Mouse (Mus musculus): ENCODE measurements around the gene Lrrc8c. TPM values are rescaled to one million over a fixed set of nuclear protein-coding genes. Genes with fewer than 3 reads are reported as not detected.
"Not testable (repeated sequence)": the region's sequence is repeated elsewhere in the genome, so short reads cannot be mapped to it uniquely, and the experiment has no call there.

The Lrrc8c gene
- polyA plus RNA-seq, 1 experiment from 2014 or later, result 14.3 TPM

GRCm38 (mm10) chr5:105636484-105637191 lies 117.5 kb downstream of the Lrrc8c start:
- Histone ChIP-seq H3K4me2 (replicated peaks; ENCODE audit: low read depth, low read length) (no peak overlapping the region), H3K27ac (ENCODE audit: low read length) (no peak overlapping the region), H3K4me3 (ENCODE audit: low read length) (no peak overlapping the region), H3K9ac (replicated peaks; ENCODE audit: low read length) (no peak overlapping the region), H3K36me3 (ENCODE audit: insufficient read depth, low read length) (no peaks in the 10 kb centered on the region), H3K27me3 (ENCODE audit: insufficient read depth, low read length) (no peaks in the 10 kb centered on the region), H3K9me3 (ENCODE audit: low read length) (no peaks in the 10 kb centered on the region), H3K4me1 (ENCODE audit: insufficient read depth, low read length) (no peaks in the 10 kb centered on the region)
- peak; percentile 31; the same call in 1 of the 2 replicates for ATAC-seq (ENCODE audit: low FRiP score, low TSS enrichment)
- 80% methylated on average over 11 of the region's 11 CpGs for WGBS

GRCm38 (mm10) chr5:105638266-105638665 lies 119.1 kb downstream of the Lrrc8c start:
- not testable (repeated sequence) for H3K27me3 ChIP-seq (ENCODE audit: insufficient read depth, low read length); H3K9me3 ChIP-seq (ENCODE audit: low read length); ATAC-seq (ENCODE audit: low FRiP score, low TSS enrichment); H3K9ac ChIP-seq (replicated peaks; ENCODE audit: low read length); H3K4me1 ChIP-seq (ENCODE audit: insufficient read depth, low read length); H3K4me3 ChIP-seq (ENCODE audit: low read length); H3K4me2 ChIP-seq (replicated peaks; ENCODE audit: low read depth, low read length); H3K27ac ChIP-seq (ENCODE audit: low read length); H3K36me3 ChIP-seq (ENCODE audit: insufficient read depth, low read length)
- WGBS, result 94% methylated on average over 2 of the region's 2 CpGs

GRCm38 (mm10) chr5:105638916-105639315 lies 119.7 kb downstream of the Lrrc8c start:
- Histone ChIP-seq H3K4me3 (ENCODE audit: low read length) (no peak overlapping the region), H3K27ac (ENCODE audit: low read length) (no peak overlapping the region), H3K9ac (replicated peaks; ENCODE audit: low read length) (no peak overlapping the region), H3K4me2 (replicated peaks; ENCODE audit: low read depth, low read length) (no peak overlapping the region), H3K4me1 (ENCODE audit: insufficient read depth, low read length) (no peaks in the 10 kb centered on the region), H3K36me3 (ENCODE audit: insufficient read depth, low read length) (no peaks in the 10 kb centered on the region), H3K27me3 (ENCODE audit: insufficient read depth, low read length) (no peaks in the 10 kb centered on the region), H3K9me3 (ENCODE audit: low read length) (no peaks in the 10 kb centered on the region)
- 85% methylated on average over 6 of the region's 6 CpGs for WGBS
- no peak for ATAC-seq (ENCODE audit: low FRiP score, low TSS enrichment)

GRCm38 (mm10) chr5:105639363-105639762 lies 120.2 kb downstream of the Lrrc8c start:
- no peaks in the 10 kb centered on the region for H3K9me3 ChIP-seq (ENCODE audit: low read length)
- no peak overlapping the region for H3K9ac ChIP-seq (replicated peaks; ENCODE audit: low read length)
- ATAC-seq (ENCODE audit: low FRiP score, low TSS enrichment), result no peak
- WGBS, result 92% methylated on average over 11 of the region's 11 CpGs
- H3K4me2 ChIP-seq (replicated peaks; ENCODE audit: low read depth, low read length), result no peak overlapping the region
- H3K4me1 ChIP-seq (ENCODE audit: insufficient read depth, low read length), result no peaks in the 10 kb centered on the region
- H3K36me3 ChIP-seq (ENCODE audit: insufficient read depth, low read length), result no peaks in the 10 kb centered on the region
- H3K27ac ChIP-seq (ENCODE audit: low read length), result no peak overlapping the region
- H3K4me3 ChIP-seq (ENCODE audit: low read length), result no peak overlapping the region
- no peaks in the 10 kb centered on the region for H3K27me3 ChIP-seq (ENCODE audit: insufficient read depth, low read length)

- Histone ChIP-seq H3K9me3 (ENCODE audit: low read length) (no peaks in the 10 kb centered on the region), H3K4me1 (ENCODE audit: insufficient read depth, low read length) (no peaks in the 10 kb centered on the region), H3K9ac (replicated peaks; ENCODE audit: low read length) (no peak overlapping the region), H3K27me3 (ENCODE audit: insufficient read depth, low read length) (no peaks in the 10 kb centered on the region), H3K4me2 (replicated peaks; ENCODE audit: low read depth, low read length) (no peak overlapping the region), H3K4me3 (ENCODE audit: low read length) (no peak overlapping the region), H3K27ac (ENCODE audit: low read length) (no peak overlapping the region), H3K36me3 (ENCODE audit: insufficient read depth, low read length) (no peaks in the 10 kb centered on the region)
- ATAC-seq (ENCODE audit: low FRiP score, low TSS enrichment), result no peak
- 72% methylated on average over 5 of the region's 5 CpGs for WGBS
Observed at GRCm38 (mm10) chr5:105642517-105642916, 123.3 kb downstream of the Lrrc8c start.

- no peak for ATAC-seq (ENCODE audit: low FRiP score, low TSS enrichment)
- WGBS, result 68% methylated on average over 8 of the region's 8 CpGs
Observed at GRCm38 (mm10) chr5:105643276-105643675, 124.1 kb downstream of the Lrrc8c start.

GRCm38 (mm10) chr5:105644195-105644594 lies 125.0 kb downstream of the Lrrc8c start:
- no peaks in the 10 kb centered on the region for H3K9me3 ChIP-seq (ENCODE audit: low read length)
- H3K27me3 ChIP-seq (ENCODE audit: insufficient read depth, low read length), result no peaks in the 10 kb centered on the region
- H3K9ac ChIP-seq (replicated peaks; ENCODE audit: low read length), result no peak overlapping the region
- H3K4me2 ChIP-seq (replicated peaks; ENCODE audit: low read depth, low read length), result no peak overlapping the region
- no peaks in the 10 kb centered on the region for H3K36me3 ChIP-seq (ENCODE audit: insufficient read depth, low read length)
- 93% methylated on average over 6 of the region's 6 CpGs for WGBS
- ATAC-seq (ENCODE audit: low FRiP score, low TSS enrichment), result no peak
- H3K4me1 ChIP-seq (ENCODE audit: insufficient read depth, low read length), result 0 out of 2 replicates have a peak, but pooled peaks cover 5% of the 10 kb centered on the region
- no peak overlapping the region for H3K27ac ChIP-seq (ENCODE audit: low read length)
- no peak overlapping the region for H3K4me3 ChIP-seq (ENCODE audit: low read length)

More at GRCm38 (mm10) chr5:105643276-105643675, 124.1 kb downstream of the Lrrc8c start:
- Histone ChIP-seq H3K9ac (replicated peaks; ENCODE audit: low read length) (no peak overlapping the region), H3K36me3 (ENCODE audit: insufficient read depth, low read length) (no peaks in the 10 kb centered on the region), H3K9me3 (ENCODE audit: low read length) (no peaks in the 10 kb centered on the region), H3K4me2 (replicated peaks; ENCODE audit: low read depth, low read length) (no peak overlapping the region), H3K4me1 (ENCODE audit: insufficient read depth, low read length) (0 out of 2 replicates have a peak, but pooled peaks cover under 1% of the 10 kb centered on the region), H3K27me3 (ENCODE audit: insufficient read depth, low read length) (no peaks in the 10 kb centered on the region), H3K27ac (ENCODE audit: low read length) (no peak overlapping the region), H3K4me3 (ENCODE audit: low read length) (no peak overlapping the region)

- Histone ChIP-seq H3K27me3 (ENCODE audit: insufficient read depth, low read length) (no peaks in the 10 kb centered on the region), H3K9ac (replicated peaks; ENCODE audit: low read length) (no peak overlapping the region), H3K4me2 (replicated peaks; ENCODE audit: low read depth, low read length) (no peak overlapping the region), H3K4me3 (ENCODE audit: low read length) (no peak overlapping the region), H3K4me1 (ENCODE audit: insufficient read depth, low read length) (peaks cover 15% of the 10 kb centered on the region; the same call in 1 of the 2 replicates), H3K9me3 (ENCODE audit: low read length) (no peaks in the 10 kb centered on the region), H3K36me3 (ENCODE audit: insufficient read depth, low read length) (no peaks in the 10 kb centered on the region), H3K27ac (ENCODE audit: low read length) (no peak overlapping the region)
- ATAC-seq (ENCODE audit: low FRiP score, low TSS enrichment), result no peak
- 84% methylated on average over 7 of the region's 7 CpGs for WGBS
Observed at GRCm38 (mm10) chr5:105647094-105647493, 127.9 kb downstream of the Lrrc8c start.

- H3K9ac ChIP-seq (replicated peaks; ENCODE audit: low read length), result no peak overlapping the region
- H3K27me3 ChIP-seq (ENCODE audit: insufficient read depth, low read length), result no peaks in the 10 kb centered on the region
- H3K9me3 ChIP-seq (ENCODE audit: low read length), result no peaks in the 10 kb centered on the region
- H3K36me3 ChIP-seq (ENCODE audit: insufficient read depth, low read length), result no peaks in the 10 kb centered on the region
- 48% methylated on average over 7 of the region's 7 CpGs for WGBS
- H3K4me2 ChIP-seq (replicated peaks; ENCODE audit: low read depth, low read length), result no peak overlapping the region
- H3K4me3 ChIP-seq (ENCODE audit: low read length), result no peak overlapping the region
- peaks cover 15% of the 10 kb centered on the region; the same call in 1 of the 2 replicates for H3K4me1 ChIP-seq (ENCODE audit: insufficient read depth, low read length)
- peak overlapping the region; percentile 61 for H3K27ac ChIP-seq (ENCODE audit: low read length)
- ATAC-seq (ENCODE audit: low FRiP score, low TSS enrichment), result no peak
Observed at GRCm38 (mm10) chr5:105648648-105649287, 129.6 kb downstream of the Lrrc8c start.

GRCm38 (mm10) chr5:105649514-105650001 lies 130.4 kb downstream of the Lrrc8c start:
- Histone ChIP-seq H3K4me2 (replicated peaks; ENCODE audit: low read depth, low read length) (no peak overlapping the region), H3K27ac (ENCODE audit: low read length) (peak overlapping the region; percentile 61), H3K36me3 (ENCODE audit: insufficient read depth, low read length) (no peaks in the 10 kb centered on the region), H3K27me3 (ENCODE audit: insufficient read depth, low read length) (no peaks in the 10 kb centered on the region), H3K9me3 (ENCODE audit: low read length) (no peaks in the 10 kb centered on the region), H3K4me3 (ENCODE audit: low read length) (no peak overlapping the region), H3K4me1 (ENCODE audit: insufficient read depth, low read length) (peaks cover 17% of the 10 kb centered on the region; the same call in 1 of the 2 replicates), H3K9ac (replicated peaks; ENCODE audit: low read length) (no peak overlapping the region)
- 83% methylated on average over 10 of the region's 10 CpGs for WGBS
- peak; percentile 57 for ATAC-seq (ENCODE audit: low FRiP score, low TSS enrichment)
